Mouse (Mus musculus): ENCODE measurements around the gene Nudt13. TPM values are rescaled to one million over a fixed set of nuclear protein-coding genes. Genes with fewer than 3 reads are reported as not detected.

The Nudt13 gene
- total RNA-seq (2014; rRNA removed) (10.0 and 10.7 TPM in 2 replicates), polyA plus RNA-seq (2012; rRNA removed) (10.0 and 13.7 TPM in 2 replicates)

GRCm38 (mm10) chr14:20294117-20294892, at the start of gene Nudt13:
TSS of gene Nudt13 (plus strand) at chr14:20294697.
- peak within 1 kb of the TSS; percentile 53 for H3K4me3 ChIP-seq (ENCODE audit: insufficient read depth, low read depth, low read length)
- H3K4me1 ChIP-seq (ENCODE audit: control insufficient read depth, insufficient read depth, low read length) = peaks cover 5% of the 10 kb centered on the region
- DNase-seq (ENCODE audit: extremely low read depth, low read depth, low spot score) = peak; percentile 98
- H3K36me3 ChIP-seq (ENCODE audit: control insufficient read depth, insufficient read depth, low read length) = no peaks in the 10 kb centered on the region
- peak within 1 kb of the TSS; percentile 55 for H3K9ac ChIP-seq (ENCODE audit: low read depth, low read length)
- 21% methylated on average over 14 of the region's 14 CpGs for WGBS
- TF ChIP-seq CTCF (IDR thresholded peaks at IDR 0.05; ENCODE audit: low read depth, low read length) (no peak), POLR2A (IDR thresholded peaks at IDR 0.05; ENCODE audit: extremely low read depth, insufficient read depth, low read length) (no peak)
- H3K27me3 ChIP-seq (ENCODE audit: control insufficient read depth, insufficient read depth, low read length) = no peaks in the 10 kb centered on the region
- H3K79me2 ChIP-seq (ENCODE audit: control insufficient read depth, insufficient read depth, low read length) = peaks cover 4% of the 10 kb centered on the region; the same call in 1 of the 2 replicates
- no peak within 1 kb of the TSS for H3K27ac ChIP-seq (replicated peaks; ENCODE audit: insufficient read depth, low read depth, low read length)

GRCm38 (mm10) chr14:20245318-20245717, 49.2 kb upstream of the Nudt13 start:
- TF ChIP-seq CTCF (IDR thresholded peaks at IDR 0.05; ENCODE audit: low read depth, low read length) (no peak), POLR2A (IDR thresholded peaks at IDR 0.05; ENCODE audit: extremely low read depth, insufficient read depth, low read length) (no peak)
- H3K27ac ChIP-seq (replicated peaks; ENCODE audit: insufficient read depth, low read depth, low read length) = 0 out of 2 replicates have a peak overlapping the region, but pooled peaks have one; percentile 4

GRCm38 (mm10) chr14:20245861-20246260, 48.6 kb upstream of the Nudt13 start:
- WGBS = 30% methylated on average over 5 of the region's 5 CpGs
- peaks cover 15% of the 10 kb centered on the region for H3K4me1 ChIP-seq (ENCODE audit: control insufficient read depth, insufficient read depth, low read length)
- H3K36me3 ChIP-seq (ENCODE audit: control insufficient read depth, insufficient read depth, low read length) = no peaks in the 10 kb centered on the region
- no peaks in the 10 kb centered on the region for H3K27me3 ChIP-seq (ENCODE audit: control insufficient read depth, insufficient read depth, low read length)
- TF ChIP-seq CTCF (IDR thresholded peaks at IDR 0.05; ENCODE audit: low read depth, low read length) = no peak
- no peak for TF ChIP-seq POLR2A (IDR thresholded peaks at IDR 0.05; ENCODE audit: extremely low read depth, insufficient read depth, low read length)
- 0 out of 2 replicates have a peak overlapping the region, but pooled peaks have one; percentile 4 for H3K27ac ChIP-seq (replicated peaks; ENCODE audit: insufficient read depth, low read depth, low read length)
- no peaks in the 10 kb centered on the region for H3K79me2 ChIP-seq (ENCODE audit: control insufficient read depth, insufficient read depth, low read length)
- peak; percentile 87 for DNase-seq (ENCODE audit: extremely low read depth, low read depth, low spot score)
- H3K9ac ChIP-seq (ENCODE audit: low read depth, low read length) = no peak overlapping the region
- no peak overlapping the region for H3K4me3 ChIP-seq (ENCODE audit: insufficient read depth, low read depth, low read length)

More at GRCm38 (mm10) chr14:20245318-20245717, 49.2 kb upstream of the Nudt13 start:
- Histone ChIP-seq H3K36me3 (ENCODE audit: control insufficient read depth, insufficient read depth, low read length) (no peaks in the 10 kb centered on the region), H3K4me3 (ENCODE audit: insufficient read depth, low read depth, low read length) (no peak overlapping the region), H3K9ac (ENCODE audit: low read depth, low read length) (no peak overlapping the region), H3K27me3 (ENCODE audit: control insufficient read depth, insufficient read depth, low read length) (no peaks in the 10 kb centered on the region), H3K79me2 (ENCODE audit: control insufficient read depth, insufficient read depth, low read length) (no peaks in the 10 kb centered on the region), H3K4me1 (ENCODE audit: control insufficient read depth, insufficient read depth, low read length) (peaks cover 15% of the 10 kb centered on the region)
- no peak for DNase-seq (ENCODE audit: extremely low read depth, low read depth, low spot score)
- WGBS = 28% methylated on average over 2 of the region's 2 CpGs

- Histone ChIP-seq H3K36me3 (ENCODE audit: control insufficient read depth, insufficient read depth, low read length) (no peaks in the 10 kb centered on the region), H3K4me1 (ENCODE audit: control insufficient read depth, insufficient read depth, low read length) (peaks cover 15% of the 10 kb centered on the region), H3K4me3 (ENCODE audit: insufficient read depth, low read depth, low read length) (no peak overlapping the region), H3K27me3 (ENCODE audit: control insufficient read depth, insufficient read depth, low read length) (no peaks in the 10 kb centered on the region), H3K79me2 (ENCODE audit: control insufficient read depth, insufficient read depth, low read length) (no peaks in the 10 kb centered on the region), H3K9ac (ENCODE audit: low read depth, low read length) (no peak overlapping the region), H3K27ac (replicated peaks; ENCODE audit: insufficient read depth, low read depth, low read length) (no peak overlapping the region)
- DNase-seq (ENCODE audit: extremely low read depth, low read depth, low spot score) = no peak
- TF ChIP-seq POLR2A (IDR thresholded peaks at IDR 0.05; ENCODE audit: extremely low read depth, insufficient read depth, low read length) (no peak), CTCF (IDR thresholded peaks at IDR 0.05; ENCODE audit: low read depth, low read length) (no peak)
- 92% methylated on average over 11 of the region's 11 CpGs for WGBS
These were observed 47.7 kb upstream of the Nudt13 start for GRCm38 (mm10) chr14:20246811-20247266.

- no peak for DNase-seq (ENCODE audit: extremely low read depth, low read depth, low spot score)
- Histone ChIP-seq H3K36me3 (ENCODE audit: control insufficient read depth, insufficient read depth, low read length) (no peaks in the 10 kb centered on the region), H3K9ac (ENCODE audit: low read depth, low read length) (no peak overlapping the region), H3K27ac (replicated peaks; ENCODE audit: insufficient read depth, low read depth, low read length) (no peak overlapping the region), H3K27me3 (ENCODE audit: control insufficient read depth, insufficient read depth, low read length) (no peaks in the 10 kb centered on the region), H3K4me1 (ENCODE audit: control insufficient read depth, insufficient read depth, low read length) (peaks cover 11% of the 10 kb centered on the region), H3K4me3 (ENCODE audit: insufficient read depth, low read depth, low read length) (no peak overlapping the region), H3K79me2 (ENCODE audit: control insufficient read depth, insufficient read depth, low read length) (no peaks in the 10 kb centered on the region)
- TF ChIP-seq CTCF (IDR thresholded peaks at IDR 0.05; ENCODE audit: low read depth, low read length) (no peak), POLR2A (IDR thresholded peaks at IDR 0.05; ENCODE audit: extremely low read depth, insufficient read depth, low read length) (no peak)
- 94% methylated on average over 3 of the region's 3 CpGs for WGBS
These were observed 46.5 kb upstream of the Nudt13 start for GRCm38 (mm10) chr14:20248001-20248400.

Data from liver, adult 2 months (tissue).